In the genomic region with DNA sequence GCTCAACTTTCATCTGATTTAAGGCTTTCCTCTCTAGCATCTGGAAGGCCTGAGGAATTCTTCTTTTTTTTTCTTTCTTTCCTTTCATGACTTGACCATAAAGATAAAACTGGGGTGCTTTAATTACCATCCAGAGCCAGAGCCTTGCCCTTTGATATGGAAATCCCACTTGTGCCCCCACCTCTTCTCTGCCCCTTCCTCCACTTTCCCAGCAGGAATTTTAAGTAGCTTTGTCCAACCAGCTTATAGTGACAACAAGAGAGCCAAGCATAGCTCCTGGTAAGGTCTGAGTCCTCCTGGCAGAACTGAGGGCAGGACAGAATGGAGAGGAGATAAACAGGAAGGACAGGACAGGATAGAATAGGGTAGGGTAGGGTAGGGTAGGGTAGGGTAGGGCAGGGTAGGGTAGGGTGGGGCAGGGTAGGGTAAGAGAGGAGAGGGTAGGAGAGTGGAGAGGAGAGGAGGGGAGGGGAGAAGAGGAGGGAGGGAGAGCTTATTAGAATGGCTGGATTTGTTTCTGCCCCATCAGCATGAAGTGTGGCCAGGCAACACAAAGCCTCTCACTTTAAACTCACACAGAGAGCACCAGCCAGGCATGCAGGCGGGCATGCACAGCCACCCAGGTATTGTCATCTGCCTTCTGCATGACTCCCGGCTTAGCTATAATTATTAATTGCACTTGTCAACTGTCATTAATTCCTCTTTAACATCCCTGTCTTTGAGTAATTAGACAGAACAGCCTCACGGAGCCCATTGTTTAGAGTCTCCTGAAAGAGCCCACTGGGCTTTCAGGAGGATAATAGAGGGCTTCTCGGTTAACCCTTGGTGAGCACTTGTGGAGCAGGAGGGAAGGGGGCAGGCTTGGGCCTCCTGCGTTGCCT, we compare ENCODE assay signal across 13 mouse cellular contexts.
DNase-seq lines count a peak whose midpoint lies in the region; ATAC-seq lines count a peak whose summit lies in the region.
"Had no signal": no experiment of that assay in that cellular context is flagged by ENCODE, and none has a peak within 500 bp of the region (broad histone marks: within the 10 kb centered on the region; RNA-seq: fewer than 3 reads in every experiment).

No protein-coding gene starts in this region.

- no peaks in the 10 kb centered on the region for H3K27me3 ChIP-seq in kidney, embryonic 15.5 days
- no peaks in the 10 kb centered on the region for H3K27me3 ChIP-seq in forebrain, embryonic 16.5 days (replicated peaks; ENCODE audit: control insufficient read depth, insufficient read depth, low read length)
- no peaks in the 10 kb centered on the region for H3K27me3 ChIP-seq in midbrain, embryonic 11.5 days (ENCODE audit: control insufficient read depth, insufficient read depth, low read length)

- H3K27ac ChIP-seq in kidney, embryonic 15.5 days, result no peak overlapping the region
- H3K27ac ChIP-seq in forebrain, embryonic 16.5 days (ENCODE audit: low read length), result no peak overlapping the region
- peak overlapping the region; percentile 56 for H3K27ac ChIP-seq in midbrain, embryonic 11.5 days (ENCODE audit: low read depth, low read length)
- H3K27ac ChIP-seq: heart, embryonic 10.5 days had no signal

- H3K9ac ChIP-seq in kidney, embryonic 15.5 days, result no peak overlapping the region
- H3K9ac ChIP-seq in forebrain, embryonic 16.5 days (replicated peaks; ENCODE audit: low read depth, low read length), result no peak overlapping the region
- peak overlapping the region; percentile 17; the same call in 1 of the 2 replicates for H3K9ac ChIP-seq in midbrain, embryonic 11.5 days (ENCODE audit: low read length)

- DNase-seq in kidney, adult 11 months, result no peak
- peak; percentile 93 for DNase-seq in midbrain, embryonic 11.5 days (ENCODE audit: low spot score, missing footprints)
- peak; percentile 96 for DNase-seq in retina, postnatal 1 day
- DNase-seq in cerebellum, postnatal 25 days, result no peak
- DNase-seq in adrenal gland, adult 18-20 months (ENCODE audit: low spot score in 2 of 2), result no peak
- DNase-seq in layer of hippocampus, adult 9-10 months (ENCODE audit: low spot score), result no peak
- DNase-seq: adrenal gland, postnatal 25 days; cerebellum, adult 9-11 months; kidney, adult 2 months had no signal

- peaks cover 5% of the 10 kb centered on the region; the same call in 1 of the 2 replicates for H3K4me1 ChIP-seq in kidney, embryonic 15.5 days
- peaks cover 23% of the 10 kb centered on the region for H3K4me1 ChIP-seq in forebrain, embryonic 16.5 days (replicated peaks; ENCODE audit: control insufficient read depth, insufficient read depth, low read length)
- peaks cover 14% of the 10 kb centered on the region for H3K4me1 ChIP-seq in midbrain, embryonic 11.5 days (ENCODE audit: control insufficient read depth, insufficient read depth, low read length)

- no peaks in the 10 kb centered on the region for H3K9me3 ChIP-seq in kidney, embryonic 15.5 days (replicated peaks)
- H3K9me3 ChIP-seq in forebrain, embryonic 16.5 days (ENCODE audit: control insufficient read depth, low read length), result peaks cover 3% of the 10 kb centered on the region; the same call in 1 of the 2 replicates
- H3K9me3 ChIP-seq in midbrain, embryonic 11.5 days (ENCODE audit: control insufficient read depth, low read length), result no peaks in the 10 kb centered on the region
- H3K9me3 ChIP-seq: heart, embryonic 10.5 days had no signal

- 15% methylated on average over 5 of the region's 5 CpGs for WGBS in kidney, embryonic 15.5 days
- WGBS in forebrain, embryonic 16.5 days, result 2% methylated on average over 5 of the region's 5 CpGs
- 5% methylated on average over 5 of the region's 5 CpGs for whole genome bisulfite sequencing in midbrain, embryonic 11.5 days

- ATAC-seq in kidney, embryonic 15.5 days (replicated peaks; ENCODE audit: low FRiP score), result peak; percentile 74
- peak; percentile 85 for ATAC-seq in forebrain, embryonic 16.5 days
- peak; percentile 93 for ATAC-seq in midbrain, embryonic 11.5 days (ENCODE audit: low FRiP score)

- no peaks in the 10 kb centered on the region for H3K36me3 ChIP-seq in kidney, embryonic 15.5 days
- no peaks in the 10 kb centered on the region for H3K36me3 ChIP-seq in forebrain, embryonic 16.5 days (ENCODE audit: control insufficient read depth, insufficient read depth)
- H3K36me3 ChIP-seq in midbrain, embryonic 11.5 days (ENCODE audit: control insufficient read depth, insufficient read depth, low read length), result no peaks in the 10 kb centered on the region
- H3K36me3 ChIP-seq: heart, embryonic 10.5 days had no signal

- no peak overlapping the region for H3K4me3 ChIP-seq in kidney, embryonic 15.5 days (replicated peaks)
- H3K4me3 ChIP-seq in forebrain, embryonic 16.5 days (replicated peaks; ENCODE audit: low read length), result no peak overlapping the region
- no peak overlapping the region for H3K4me3 ChIP-seq in midbrain, embryonic 11.5 days (ENCODE audit: low read depth, low read length)
- H3K4me3 ChIP-seq: heart, embryonic 10.5 days had no signal

- no peak overlapping the region for H3K4me2 ChIP-seq in kidney, embryonic 15.5 days
- no peak overlapping the region for H3K4me2 ChIP-seq in forebrain, embryonic 16.5 days (ENCODE audit: low read length)
- no peak overlapping the region for H3K4me2 ChIP-seq in midbrain, embryonic 11.5 days
- H3K4me2 ChIP-seq: liver, embryonic 11.5 days had no signal

Comparison
In these comparisons a context has a peak if more than half of its experiments do, and no peak if none do; other contexts are left out.
1. DNase-seq: peak in midbrain, embryonic 11.5 days (single experiment) and retina, postnatal 1 day (single experiment); none in kidney, adult 11 months (single experiment), cerebellum, postnatal 25 days (0 of 2), adrenal gland, adult 18-20 months (0 of 2) and layer of hippocampus, adult 9-10 months (single experiment).
2. Peak in every context shown above with its lines, with median percentiles within 50 percentile points of each other: ATAC-seq.